Mouse (Mus musculus): ENCODE measurements around the gene Sv2a. TPM values are rescaled to one million over a fixed set of nuclear protein-coding genes. Genes with fewer than 3 reads are reported as not detected.

Gene Sv2a
- polyA plus RNA-seq, 1 experiment from 2014 or later = 2.2 TPM

- Histone ChIP-seq H3K4me3 (ENCODE audit: low read length) (peak overlapping the region; percentile 65), H3K27ac (ENCODE audit: low read depth, low read length) (peak overlapping the region; percentile 100), H3K4me1 (ENCODE audit: control insufficient read depth, insufficient read depth, low read length) (peaks cover 35% of the 10 kb centered on the region), H3K4me2 (replicated peaks; ENCODE audit: low read depth, low read length) (peak overlapping the region; percentile 82), H3K9ac (ENCODE audit: low read depth, low read length) (peak overlapping the region; percentile 93), H3K36me3 (ENCODE audit: control insufficient read depth, insufficient read depth, low read length) (no peaks in the 10 kb centered on the region), H3K27me3 (ENCODE audit: control insufficient read depth, insufficient read depth, low read length) (no peaks in the 10 kb centered on the region), H3K9me3 (ENCODE audit: control insufficient read depth, low read length) (no peaks in the 10 kb centered on the region)
- ATAC-seq (ENCODE audit: low FRiP score, low TSS enrichment) = no peak
- WGBS = 13% methylated on average over 9 of the region's 9 CpGs
Observed at GRCm38 (mm10) chr3:96221640-96222038, 40.7 kb downstream of the Sv2a start.

- WGBS = 91% methylated on average over 4 of the region's 4 CpGs
- peak overlapping the region; percentile 8; the same call in 1 of the 2 replicates for H3K4me3 ChIP-seq (ENCODE audit: low read length)
- peaks cover 35% of the 10 kb centered on the region for H3K4me1 ChIP-seq (ENCODE audit: control insufficient read depth, insufficient read depth, low read length)
- H3K9me3 ChIP-seq (ENCODE audit: control insufficient read depth, low read length) = no peaks in the 10 kb centered on the region
- H3K9ac ChIP-seq (ENCODE audit: low read depth, low read length) = no peak overlapping the region
- no peaks in the 10 kb centered on the region for H3K36me3 ChIP-seq (ENCODE audit: control insufficient read depth, insufficient read depth, low read length)
- H3K27ac ChIP-seq (ENCODE audit: low read depth, low read length) = no peak overlapping the region
- H3K4me2 ChIP-seq (replicated peaks; ENCODE audit: low read depth, low read length) = peak overlapping the region; percentile 82
- H3K27me3 ChIP-seq (ENCODE audit: control insufficient read depth, insufficient read depth, low read length) = no peaks in the 10 kb centered on the region
- no peak for ATAC-seq (ENCODE audit: low FRiP score, low TSS enrichment)
Observed at GRCm38 (mm10) chr3:96222774-96223173, 41.8 kb downstream of the Sv2a start.

- Histone ChIP-seq H3K4me2 (replicated peaks; ENCODE audit: low read depth, low read length) (no peak overlapping the region), H3K9ac (ENCODE audit: low read depth, low read length) (no peak overlapping the region), H3K27ac (ENCODE audit: low read depth, low read length) (no peak overlapping the region), H3K36me3 (ENCODE audit: control insufficient read depth, insufficient read depth, low read length) (no peaks in the 10 kb centered on the region), H3K27me3 (ENCODE audit: control insufficient read depth, insufficient read depth, low read length) (no peaks in the 10 kb centered on the region), H3K4me3 (ENCODE audit: low read length) (no peak overlapping the region), H3K9me3 (ENCODE audit: control insufficient read depth, low read length) (no peaks in the 10 kb centered on the region), H3K4me1 (ENCODE audit: control insufficient read depth, insufficient read depth, low read length) (peaks cover 32% of the 10 kb centered on the region)
- 11% methylated on average over 2 of the region's 2 CpGs for WGBS
- no peak for ATAC-seq (ENCODE audit: low FRiP score, low TSS enrichment)
Observed at GRCm38 (mm10) chr3:96225421-96225820, 44.5 kb downstream of the Sv2a start.

- Histone ChIP-seq H3K9me3 (ENCODE audit: control insufficient read depth, low read length) (no peaks in the 10 kb centered on the region), H3K4me2 (replicated peaks; ENCODE audit: low read depth, low read length) (no peak overlapping the region), H3K27me3 (ENCODE audit: control insufficient read depth, insufficient read depth, low read length) (no peaks in the 10 kb centered on the region), H3K4me3 (ENCODE audit: low read length) (no peak overlapping the region), H3K36me3 (ENCODE audit: control insufficient read depth, insufficient read depth, low read length) (no peaks in the 10 kb centered on the region), H3K27ac (ENCODE audit: low read depth, low read length) (no peak overlapping the region), H3K4me1 (ENCODE audit: control insufficient read depth, insufficient read depth, low read length) (peaks cover 28% of the 10 kb centered on the region), H3K9ac (ENCODE audit: low read depth, low read length) (no peak overlapping the region)
- 63% methylated on average over 8 of the region's 8 CpGs for WGBS
- no peak for ATAC-seq (ENCODE audit: low FRiP score, low TSS enrichment)
Observed at GRCm38 (mm10) chr3:96226695-96227648, 46.0 kb downstream of the Sv2a start.

- H3K9ac ChIP-seq (ENCODE audit: low read depth, low read length) = no peak overlapping the region
- no peak overlapping the region for H3K4me3 ChIP-seq (ENCODE audit: low read length)
- H3K4me1 ChIP-seq (ENCODE audit: control insufficient read depth, insufficient read depth, low read length) = peaks cover 15% of the 10 kb centered on the region
- H3K36me3 ChIP-seq (ENCODE audit: control insufficient read depth, insufficient read depth, low read length) = no peaks in the 10 kb centered on the region
- H3K27ac ChIP-seq (ENCODE audit: low read depth, low read length) = no peak overlapping the region
- ATAC-seq (ENCODE audit: low FRiP score, low TSS enrichment) = no peak
- H3K9me3 ChIP-seq (ENCODE audit: control insufficient read depth, low read length) = no peaks in the 10 kb centered on the region
- H3K4me2 ChIP-seq (replicated peaks; ENCODE audit: low read depth, low read length) = no peak overlapping the region
- 76% methylated on average over 2 of the region's 2 CpGs for WGBS
- H3K27me3 ChIP-seq (ENCODE audit: control insufficient read depth, insufficient read depth, low read length) = no peaks in the 10 kb centered on the region
Observed at GRCm38 (mm10) chr3:96228828-96229227, 47.9 kb downstream of the Sv2a start.

- H3K4me3 ChIP-seq (ENCODE audit: low read length) = no peak overlapping the region
- no peak overlapping the region for H3K4me2 ChIP-seq (replicated peaks; ENCODE audit: low read depth, low read length)
- ATAC-seq (ENCODE audit: low FRiP score, low TSS enrichment) = no peak
- H3K9ac ChIP-seq (ENCODE audit: low read depth, low read length) = no peak overlapping the region
- H3K9me3 ChIP-seq (ENCODE audit: control insufficient read depth, low read length) = no peaks in the 10 kb centered on the region
- 74% methylated on average over 2 of the region's 2 CpGs for WGBS
- no peaks in the 10 kb centered on the region for H3K27me3 ChIP-seq (ENCODE audit: control insufficient read depth, insufficient read depth, low read length)
- H3K36me3 ChIP-seq (ENCODE audit: control insufficient read depth, insufficient read depth, low read length) = no peaks in the 10 kb centered on the region
- H3K27ac ChIP-seq (ENCODE audit: low read depth, low read length) = no peak overlapping the region
- peaks cover 3% of the 10 kb centered on the region for H3K4me1 ChIP-seq (ENCODE audit: control insufficient read depth, insufficient read depth, low read length)
Observed at GRCm38 (mm10) chr3:96230404-96230803, 49.5 kb downstream of the Sv2a start.

- H3K9me3 ChIP-seq (ENCODE audit: control insufficient read depth, low read length) = no peaks in the 10 kb centered on the region
- H3K4me2 ChIP-seq (replicated peaks; ENCODE audit: low read depth, low read length) = no peak overlapping the region
- no peak overlapping the region for H3K4me3 ChIP-seq (ENCODE audit: low read length)
- 77% methylated on average over 4 of the region's 4 CpGs for WGBS
- no peaks in the 10 kb centered on the region for H3K27me3 ChIP-seq (ENCODE audit: control insufficient read depth, insufficient read depth, low read length)
- ATAC-seq (ENCODE audit: low FRiP score, low TSS enrichment) = no peak
- H3K9ac ChIP-seq (ENCODE audit: low read depth, low read length) = no peak overlapping the region
- H3K4me1 ChIP-seq (ENCODE audit: control insufficient read depth, insufficient read depth, low read length) = no peaks in the 10 kb centered on the region; the same call in 1 of the 2 replicates
- H3K36me3 ChIP-seq (ENCODE audit: control insufficient read depth, insufficient read depth, low read length) = no peaks in the 10 kb centered on the region
- no peak overlapping the region for H3K27ac ChIP-seq (ENCODE audit: low read depth, low read length)
Observed at GRCm38 (mm10) chr3:96230910-96231757, 50.2 kb downstream of the Sv2a start.

- no peaks in the 10 kb centered on the region for H3K9me3 ChIP-seq (ENCODE audit: control insufficient read depth, low read length)
- H3K4me3 ChIP-seq (ENCODE audit: low read length) = no peak overlapping the region
- H3K27ac ChIP-seq (ENCODE audit: low read depth, low read length) = no peak overlapping the region
- H3K9ac ChIP-seq (ENCODE audit: low read depth, low read length) = no peak overlapping the region
- H3K27me3 ChIP-seq (ENCODE audit: control insufficient read depth, insufficient read depth, low read length) = no peaks in the 10 kb centered on the region
- 68% methylated on average over 2 of the region's 2 CpGs for WGBS
- no peak overlapping the region for H3K4me2 ChIP-seq (replicated peaks; ENCODE audit: low read depth, low read length)
- H3K36me3 ChIP-seq (ENCODE audit: control insufficient read depth, insufficient read depth, low read length) = no peaks in the 10 kb centered on the region
- peaks cover 4% of the 10 kb centered on the region; the same call in 1 of the 2 replicates for H3K4me1 ChIP-seq (ENCODE audit: control insufficient read depth, insufficient read depth, low read length)
- no peak for ATAC-seq (ENCODE audit: low FRiP score, low TSS enrichment)
Observed at GRCm38 (mm10) chr3:96231758-96232120, 50.8 kb downstream of the Sv2a start.

Measured in kidney, embryonic 14.5 days (tissue).